Mouse (Mus musculus) heart, postnatal 25 days (tissue): Measurements from ENCODE around the gene H2-Q1. TPM values are rescaled to one million over a fixed set of nuclear protein-coding genes. Genes with fewer than 3 reads are reported as not detected.
"Not testable (repeated sequence)": the region's sequence is repeated elsewhere in the genome, so short reads cannot be mapped to it uniquely, and the experiment has no call there.

Experiments used
- DNase-seq: peaks from one replicate; pipeline ENCODE4 v3.0.0; 2022; ENCODE audit warnings: low spot score
- intact Hi-C: fragments of 180-260 bp; cut with DNase I; formaldehyde crosslinking; loops from one replicate; pipeline ENCODE4 v1.15.1; 2025
- total RNA-seq, 2 experiments: library from RNA; stranded (reverse); gene quantifications; 2 replicates each; pipeline ENCODE4 v1.2.3; 2021

The H2-Q1 gene
- total RNA-seq, 2 experiments from 2014 or later, result 0.23 to 1.1 TPM

DNA sequence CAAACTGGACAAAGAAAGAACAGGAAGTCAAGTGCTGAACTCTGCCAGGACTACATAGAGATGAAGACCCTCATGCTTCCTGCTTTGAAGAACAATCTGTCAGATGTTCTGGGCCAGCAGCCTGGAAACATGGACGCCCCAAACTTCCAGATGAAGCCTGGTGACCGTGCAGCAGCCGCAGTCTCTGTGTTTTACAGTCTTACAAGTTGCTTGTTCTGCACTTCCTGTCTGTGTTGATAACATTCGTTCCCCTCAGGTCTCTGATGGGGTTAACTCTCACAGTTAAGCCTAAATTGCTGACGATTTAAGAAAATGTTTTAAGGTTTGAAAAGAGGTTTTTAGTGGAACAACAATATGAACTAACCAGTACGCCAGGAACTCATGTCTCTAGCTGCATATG, 11.3 kb downstream of the H2-Q1 start:
- DNase-seq, intact Hi-C loops: not testable (repeated sequence)

DNA sequence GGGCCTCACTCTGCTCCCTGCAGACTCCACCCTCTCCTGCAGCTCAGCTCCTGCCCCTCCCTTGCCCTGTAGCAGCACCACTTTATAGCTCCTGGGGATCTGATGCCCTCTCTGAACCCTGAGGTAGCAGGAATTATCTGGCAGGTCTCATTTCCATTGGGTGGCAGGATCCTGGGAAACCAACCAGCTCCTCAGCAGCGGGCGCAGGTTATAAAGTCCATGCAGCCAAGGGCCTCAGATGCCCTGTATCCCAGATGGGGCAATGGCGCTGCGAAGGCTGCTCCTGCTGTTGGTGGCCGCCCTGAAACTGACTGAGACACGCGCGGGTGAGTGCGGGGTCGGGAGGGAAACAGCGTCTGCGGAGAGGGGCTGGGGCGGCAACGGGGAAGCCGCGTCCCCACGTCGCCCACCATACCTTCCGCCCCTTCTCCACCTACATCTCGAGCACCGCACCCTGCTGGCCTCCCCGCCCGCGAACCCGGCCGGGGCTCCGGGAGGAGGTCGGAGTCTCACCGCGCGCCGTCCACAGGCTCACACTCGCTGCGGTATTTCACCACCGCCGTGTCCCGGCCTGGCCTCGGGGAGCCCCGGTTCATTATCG, 22.0 kb downstream of the H2-Q1 start, which contains the start of gene H2-Q2:
Gene H2-Q2 (plus strand): TSS at position 172 of the 601 bp plus-strand sequence.
- intact Hi-C loops, result no loop called here

DNA sequence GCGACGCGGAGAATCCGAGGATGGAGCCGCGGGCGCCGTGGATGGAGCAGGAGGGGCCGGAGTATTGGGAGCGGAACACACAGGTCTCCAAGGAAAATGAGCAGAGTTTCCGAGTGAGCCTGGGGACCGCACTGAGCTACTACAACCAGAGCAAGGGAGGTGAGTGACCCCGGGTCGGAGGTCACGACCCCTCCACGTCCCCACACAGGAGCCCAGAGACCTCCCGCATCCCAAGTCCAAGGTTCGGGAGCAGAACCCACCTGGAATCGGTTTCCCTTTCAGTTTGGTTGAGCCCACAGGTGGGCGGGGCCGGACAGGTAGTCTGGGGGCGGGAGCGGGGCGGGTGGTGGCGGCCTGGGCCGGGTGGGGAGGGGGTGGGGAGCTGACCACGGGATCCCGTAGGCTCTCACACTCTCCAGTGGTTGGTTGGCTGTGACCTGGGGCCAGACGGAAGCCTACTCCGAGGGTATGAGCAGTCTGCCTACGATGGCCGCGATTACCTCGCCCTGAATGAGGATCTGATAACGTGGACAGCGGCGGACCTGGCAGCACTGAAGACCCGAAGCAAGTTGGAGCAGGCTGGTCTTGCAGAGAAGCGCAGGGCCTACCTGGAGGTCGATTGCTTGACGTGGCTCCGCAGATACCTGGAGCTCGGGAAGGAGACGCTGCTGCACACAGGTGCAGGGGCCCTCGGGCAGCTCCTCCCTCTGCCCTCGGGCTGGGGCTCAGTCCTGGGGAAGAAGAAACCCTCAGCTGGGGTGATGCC, 22.7 kb downstream of the H2-Q1 start:
- intact Hi-C loops, result no loop called here
- no peak for DNase-seq

More for the DNA sequence above, 22.0 kb downstream of the H2-Q1 start, which contains the start of gene H2-Q2:
- DNase-seq, result no peak

DNA sequence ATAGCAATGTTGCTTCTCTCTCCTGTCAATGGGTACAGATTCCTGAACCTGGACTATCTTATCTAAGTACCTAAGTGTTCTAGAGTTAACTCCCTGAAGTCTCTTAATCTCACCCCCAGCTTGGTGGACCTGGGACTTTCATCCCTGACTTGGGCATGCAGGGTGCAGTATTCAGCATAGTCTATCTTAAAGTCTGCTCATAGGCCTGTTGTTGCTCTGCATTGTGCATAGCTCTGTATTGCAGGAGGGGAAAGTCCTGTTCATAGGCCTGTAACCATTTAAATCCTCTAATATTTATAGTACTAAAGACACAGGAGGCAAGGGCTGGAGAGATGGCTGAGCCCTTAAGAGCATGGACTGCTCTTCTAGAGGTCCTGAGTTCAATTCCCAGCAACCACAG, 27.5 kb downstream of the H2-Q1 start:
- intact Hi-C loops, DNase-seq: not testable (repeated sequence)

DNA sequence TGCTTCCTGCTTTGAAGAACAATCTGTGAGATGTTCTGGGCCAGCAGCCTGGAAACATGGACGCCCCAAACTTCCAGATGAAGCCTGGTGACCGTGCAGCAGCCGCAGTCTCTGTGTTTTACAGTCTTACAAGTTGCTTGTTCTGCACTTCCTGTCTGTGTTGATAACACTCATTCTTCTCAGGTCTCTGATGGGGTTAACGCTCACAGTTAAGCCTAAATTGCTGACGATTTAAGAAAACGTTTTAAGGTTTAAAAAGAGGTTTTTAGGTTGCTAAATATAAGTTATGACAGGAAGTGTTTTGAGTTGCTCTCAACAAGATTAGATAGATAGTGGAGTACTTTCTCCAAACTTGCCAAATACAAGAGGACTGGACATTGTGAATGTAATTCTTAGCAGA, 33.1 kb downstream of the H2-Q1 start:
- intact Hi-C loops, result loop anchor here (5.0 kb wide), 1 partner anchor 1396 kb away; the partner anchor contains the start of genes Rps18 and Vps52
- not testable (repeated sequence) for DNase-seq

DNA sequence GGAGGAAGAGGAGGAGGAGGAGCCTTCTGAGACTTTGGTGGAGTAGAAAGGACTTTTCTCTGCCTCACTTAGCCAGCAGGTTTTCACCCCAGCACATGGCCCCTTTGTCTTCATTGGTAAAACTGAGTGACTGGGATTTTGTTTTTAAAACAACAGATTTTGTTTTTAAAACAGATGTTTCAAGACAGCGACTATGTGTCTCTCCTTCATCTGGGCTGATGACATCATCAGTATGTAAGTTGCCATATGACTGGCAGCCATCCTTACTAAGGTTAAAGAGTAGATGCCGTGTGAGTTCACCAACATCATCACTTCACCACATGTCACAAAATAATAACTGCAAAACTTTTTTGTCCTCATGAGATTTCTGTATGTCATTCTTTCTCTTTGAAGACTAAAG, 33.9 kb downstream of the H2-Q1 start:
- intact Hi-C loops, result loop anchor here (2.0 to 5.0 kb wide), 2 partner anchors 35 to 1397 kb away; partner anchors contain the start of genes Rps18 and Vps52
- DNase-seq, result no peak

DNA sequence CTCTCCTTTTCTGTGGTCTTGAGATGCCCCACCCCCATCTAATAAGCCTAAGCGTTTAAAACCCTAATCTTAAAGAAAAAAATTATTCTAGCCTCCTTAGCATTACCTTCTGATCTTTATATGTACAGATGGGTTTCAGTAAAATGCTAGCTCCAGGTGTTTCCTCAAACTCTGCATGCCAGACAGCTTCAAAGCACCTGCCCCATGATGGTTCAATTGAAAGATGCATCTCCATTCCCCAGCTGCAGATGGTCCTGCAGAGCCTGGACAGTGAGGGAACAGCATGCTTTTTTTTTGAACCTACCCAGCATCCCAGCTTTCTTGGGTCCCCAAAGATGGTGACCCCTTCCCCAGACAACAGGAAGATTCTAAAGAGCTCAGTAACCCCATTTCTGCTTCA, 36.9 kb downstream of the H2-Q1 start:
- intact Hi-C loops, result no loop called here
- DNase-seq, result no peak

DNA sequence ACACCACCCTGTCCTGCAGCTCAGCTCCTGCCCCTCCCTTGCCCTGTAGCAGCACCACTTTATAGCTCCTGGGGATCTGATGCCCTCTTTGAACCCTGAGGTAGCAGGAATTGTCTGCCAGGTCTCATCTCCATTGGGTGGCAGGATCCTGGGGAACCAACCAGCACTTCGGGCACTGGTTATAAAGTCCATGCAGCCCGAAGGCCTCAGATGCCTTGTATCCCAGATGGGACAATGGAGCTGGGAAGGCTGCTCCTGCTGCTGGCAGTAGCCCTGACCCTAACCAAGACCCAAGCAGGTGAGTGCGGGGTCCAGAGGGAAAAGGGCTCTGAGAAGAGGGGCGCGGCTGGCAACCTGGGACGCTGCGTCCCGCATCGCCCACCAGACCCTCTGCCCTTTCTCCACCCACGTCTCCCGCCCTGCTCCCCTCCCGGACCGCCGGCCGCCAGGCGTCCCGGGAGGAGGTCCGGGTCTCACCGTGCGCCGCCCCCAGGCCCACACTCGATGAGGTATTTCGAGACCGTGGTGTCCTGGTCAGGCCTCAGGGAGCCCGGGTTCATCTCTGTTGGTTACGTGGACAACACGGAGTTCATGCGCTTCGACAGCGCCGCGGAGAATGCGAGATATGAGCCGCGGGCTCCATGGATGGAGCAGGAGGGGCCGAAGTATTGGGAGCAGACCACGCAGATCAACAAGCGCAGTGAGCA, 38.7 kb downstream of the H2-Q1 start:
- intact Hi-C loops, result no loop called here
- no peak for DNase-seq

DNA sequence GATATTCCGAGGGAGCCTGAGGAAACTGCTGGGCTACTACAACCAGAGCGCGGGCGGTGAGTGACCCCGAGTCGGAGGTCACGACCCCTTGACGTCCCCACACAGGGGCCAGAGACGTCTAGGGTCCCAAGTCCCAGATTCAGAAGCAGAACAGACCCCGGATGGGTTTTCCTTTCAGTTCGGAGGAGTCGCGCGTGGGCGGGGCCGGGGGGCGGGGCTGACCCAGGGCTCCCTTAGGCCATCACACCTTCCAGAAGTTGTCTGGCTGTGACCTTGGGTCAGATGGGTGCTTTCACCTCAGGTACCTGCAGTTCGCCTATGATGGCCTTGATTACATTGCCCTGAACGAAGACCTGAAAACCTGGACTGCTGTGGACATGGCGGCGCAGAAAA, 39.3 kb downstream of the H2-Q1 start:
- DNase-seq, result no peak
- intact Hi-C loops, result no loop called here

Other genes with a start within 250 kb of the H2-Q1 start
- not detected for gene Ly6g6e, start 243.5 kb upstream of the H2-Q1 start, total RNA-seq
- gene Ly6g6d, start 242.3 kb upstream of the H2-Q1 start, total RNA-seq, result under 1 TPM; 0.53 to 0.78 TPM
- gene Ly6g6f, start 234.8 kb upstream of the H2-Q1 start, total RNA-seq, result not detected
- gene Abhd16a, start 231.1 kb upstream of the H2-Q1 start, total RNA-seq, result 10 to 100 TPM; 47.9 to 57.5 TPM
- gene Ly6g5c, start 212.1 kb upstream of the H2-Q1 start, total RNA-seq, result not detected
- gene Ly6g5b, start 205.0 kb upstream of the H2-Q1 start, total RNA-seq, result under 1 TPM in 1 of 2 experiments, not detected in 1; 0.36 TPM
- gene Gpank1, start 198.9 kb upstream of the H2-Q1 start, total RNA-seq, result 1 to 10 TPM; 6.3 to 9.5 TPM
- gene Csnk2b, start 198.4 kb upstream of the H2-Q1 start, total RNA-seq, result 100 to 1,000 TPM; 155 to 167 TPM
- 10 to 100 TPM; 27.0 to 27.1 TPM for gene D17H6S53E, start 194.0 kb upstream of the H2-Q1 start, total RNA-seq
- gene Apom, start 188.4 kb upstream of the H2-Q1 start, total RNA-seq, result not detected
- 100 to 1,000 TPM; 222 to 232 TPM for gene Bag6, start 185.2 kb upstream of the H2-Q1 start, total RNA-seq
- gene Prrc2a, start 155.5 kb upstream of the H2-Q1 start, total RNA-seq, result 100 to 1,000 TPM; 135 to 143 TPM
- gene Aif1, start 144.3 kb upstream of the H2-Q1 start, total RNA-seq, result 1 to 10 TPM; 2.3 to 3.5 TPM
- gene Lst1, start 132.0 kb upstream of the H2-Q1 start, total RNA-seq, result 1 to 10 TPM; 2.7 to 5.3 TPM
- gene Ltb, start 126.0 kb upstream of the H2-Q1 start, total RNA-seq, result 1 to 10 TPM; 1.4 to 1.8 TPM
- gene Tnf, start 118.4 kb upstream of the H2-Q1 start, total RNA-seq, result under 1 TPM; 0.56 to 0.60 TPM
- gene Lta, start 115.1 kb upstream of the H2-Q1 start, total RNA-seq, result not detected
- under 1 TPM; 0.50 to 0.65 TPM for gene Gm16181, start 99.6 kb upstream of the H2-Q1 start, total RNA-seq
- 1 to 10 TPM; 2.5 to 2.8 TPM for gene Atp6v1g2, start 86.7 kb upstream of the H2-Q1 start, total RNA-seq
- gene Nfkbil1, start 84.6 kb upstream of the H2-Q1 start, total RNA-seq, result 1 to 10 TPM; 8.2 to 8.7 TPM
- gene Ddx39b, start 78.7 kb upstream of the H2-Q1 start, total RNA-seq, result 10 to 100 TPM; 89.2 to 99.4 TPM
- 10 to 100 TPM; 84.3 to 89.6 TPM for gene H2-D1, start 57.7 kb upstream of the H2-Q1 start, total RNA-seq
- under 1 TPM; 0.95 to 0.99 TPM for gene H2-Q2, start 21.8 kb downstream of the H2-Q1 start, total RNA-seq
- 10 to 100 TPM in 1 of 2 experiments, 1 to 10 TPM in 1; 7.9 to 11.0 TPM for gene H2-Q4, start 59.2 kb downstream of the H2-Q1 start, total RNA-seq
- under 1 TPM; 0.34 to 0.75 TPM for gene H2-Q6, start 104.4 kb downstream of the H2-Q1 start, total RNA-seq
- 1 to 10 TPM; 1.3 to 1.4 TPM for gene H2-Q7, start 118.8 kb downstream of the H2-Q1 start, total RNA-seq
- under 1 TPM; 0.13 to 0.14 TPM for gene H2-Q10, start 149.7 kb downstream of the H2-Q1 start, total RNA-seq
- gene Pou5f1, start 185.6 kb downstream of the H2-Q1 start, total RNA-seq, result not detected
- 1 to 10 TPM; 3.1 to 3.5 TPM for gene Tcf19, start 196.4 kb downstream of the H2-Q1 start, total RNA-seq
- 1 to 10 TPM; 2.2 to 2.8 TPM for gene Cchcr1, start 196.7 kb downstream of the H2-Q1 start, total RNA-seq
- gene Psors1c2, start 212.8 kb downstream of the H2-Q1 start, total RNA-seq, result not detected
- gene Cdsn, start 231.7 kb downstream of the H2-Q1 start, total RNA-seq, result under 1 TPM; 0.26 to 0.28 TPM
- gene 2300002M23Rik, start 247.0 kb downstream of the H2-Q1 start, total RNA-seq, result not detected